Mouse (Mus musculus): ENCODE results near the gene Ece1.

- TF ChIP-seq POLR2AphosphoS2 (IDR thresholded peaks at IDR 0.05; ENCODE audit: insufficient read length, low read depth) (no peak), CEBPB (IDR thresholded peaks at IDR 0.05; ENCODE audit: insufficient read depth, poor library complexity, severe bottlenecking) (no peak), MAX (IDR thresholded peaks at IDR 0.05; ENCODE audit: low read depth) (no peak), USF1 (IDR thresholded peaks at IDR 0.05; ENCODE audit: low read depth) (no peak), POLR2A (IDR thresholded peaks at IDR 0.05; ENCODE audit: insufficient read length, low read depth) (no peak), MYOG (IDR thresholded peaks at IDR 0.05; ENCODE audit: control insufficient read depth in 1 of 3, insufficient read depth in 1 of 3, insufficient read length in 2 of 3, low read depth in 2 of 3) (no peak), REST (IDR thresholded peaks at IDR 0.05; ENCODE audit: insufficient read depth, insufficient read length) (no peak), TCF12 (IDR thresholded peaks at IDR 0.05; ENCODE audit: insufficient read depth, poor library complexity, severe bottlenecking) (no peak), SRF (IDR thresholded peaks at IDR 0.05; ENCODE audit: control insufficient read depth, insufficient read length, low read depth) (no peak), MYOD1 (IDR thresholded peaks at IDR 0.05; ENCODE audit: control insufficient read depth in 1 of 3, insufficient read length in 2 of 3, low read depth in 2 of 3) (no peak), TCF3 (IDR thresholded peaks at IDR 0.05; ENCODE audit: insufficient read length, low read depth) (no peak)
These were observed 58.5 kb downstream of the Ece1 start for GRCm38 (mm10) chr4:137920500-137920961.

Data from myocyte (in vitro differentiated cells).